Mouse (Mus musculus): ENCODE results near the gene Plekha6.

- no peak for TF ChIP-seq CTCF (IDR thresholded peaks at IDR 0.05; ENCODE audit: low read depth, low read length)
- TF ChIP-seq POLR2A (IDR thresholded peaks at IDR 0.05; ENCODE audit: borderline replicate concordance, low read depth, low read length), result no peak
These were observed 62.1 kb downstream of the Plekha6 start for GRCm38 (mm10) chr1:133225963-133226660.
